In genomic region chr5:151110461-151110908, GRCm38 (mm10) we compare ENCODE assay signal across 9 mouse cellular contexts.
DNase-seq lines count a peak whose midpoint lies in the region; ATAC-seq and TF ChIP-seq lines count a peak whose summit lies in the region.
"Had no signal": no experiment of that assay in that cellular context is flagged by ENCODE, and none has a peak within 500 bp of the region (broad histone marks: within the 10 kb centered on the region; RNA-seq: fewer than 3 reads in every experiment).

No protein-coding gene starts in this region.

- WGBS in liver, adult 2 months, result 32% methylated on average over 6 of the region's 6 CpGs
- 40% methylated on average over 6 of the region's 6 CpGs for WGBS in stomach, embryonic 15.5 days
- WGBS in neural tube, embryonic 15.5 days, result 52% methylated on average over 6 of the region's 6 CpGs

- peak overlapping the region; percentile 26; the same call in 1 of the 2 replicates for H3K27ac ChIP-seq in liver, adult 2 months (replicated peaks; ENCODE audit: insufficient read depth, low read depth, low read length)
- H3K27ac ChIP-seq in stomach, embryonic 15.5 days, result peak overlapping the region; percentile 18; the same call in 1 of the 2 replicates
- H3K27ac ChIP-seq in neural tube, embryonic 15.5 days (replicated peaks), result no peak overlapping the region

- no peak for TF ChIP-seq POLR2A in liver, adult 2 months (IDR thresholded peaks at IDR 0.05; ENCODE audit: extremely low read depth, insufficient read depth, low read length)

- intact Hi-C loops in left cerebral cortex, postnatal 14 days (cut with DNase I), result loop anchor here (10.0 kb wide), 1 partner anchor 436 kb away; the partner anchor contains the start of gene Pds5b

- no peak for ATAC-seq in stomach, embryonic 15.5 days (ENCODE audit: insufficient read depth, low FRiP score, low read depth)
- no peak for ATAC-seq in neural tube, embryonic 15.5 days (ENCODE audit: low FRiP score)

- TF ChIP-seq CTCF in liver, adult 2 months (IDR thresholded peaks at IDR 0.05; ENCODE audit: low read depth, low read length), result no peak

- peaks cover 27% of the 10 kb centered on the region for H3K79me2 ChIP-seq in liver, adult 2 months (ENCODE audit: control insufficient read depth, insufficient read depth, low read length)

- H3K27me3 ChIP-seq in liver, adult 2 months (ENCODE audit: control insufficient read depth, insufficient read depth, low read length), result no peaks in the 10 kb centered on the region
- H3K27me3 ChIP-seq in stomach, embryonic 15.5 days (replicated peaks), result no peaks in the 10 kb centered on the region
- no peaks in the 10 kb centered on the region for H3K27me3 ChIP-seq in neural tube, embryonic 15.5 days (replicated peaks)

- H3K9me3 ChIP-seq in stomach, embryonic 15.5 days, result no peaks in the 10 kb centered on the region
- no peaks in the 10 kb centered on the region for H3K9me3 ChIP-seq in neural tube, embryonic 15.5 days (replicated peaks)

- H3K36me3 ChIP-seq in liver, adult 2 months (ENCODE audit: control insufficient read depth, insufficient read depth, low read length), result no peaks in the 10 kb centered on the region
- no peaks in the 10 kb centered on the region for H3K36me3 ChIP-seq in stomach, embryonic 15.5 days
- H3K36me3 ChIP-seq in neural tube, embryonic 15.5 days, result no peaks in the 10 kb centered on the region

- H3K4me3 ChIP-seq in liver, adult 2 months (ENCODE audit: insufficient read depth, low read depth, low read length), result no peak overlapping the region
- no peak overlapping the region for H3K4me3 ChIP-seq in stomach, embryonic 15.5 days (replicated peaks)
- no peak overlapping the region for H3K4me3 ChIP-seq in neural tube, embryonic 15.5 days (replicated peaks)

- peaks cover 4% of the 10 kb centered on the region; the same call in 1 of the 2 replicates for H3K4me1 ChIP-seq in liver, adult 2 months (ENCODE audit: control insufficient read depth, insufficient read depth, low read length)
- peaks cover 15% of the 10 kb centered on the region; the same call in 1 of the 2 replicates for H3K4me1 ChIP-seq in stomach, embryonic 15.5 days
- H3K4me1 ChIP-seq in neural tube, embryonic 15.5 days, result peaks cover 11% of the 10 kb centered on the region

- no peak overlapping the region for H3K4me2 ChIP-seq in stomach, embryonic 15.5 days
- H3K4me2 ChIP-seq in neural tube, embryonic 15.5 days, result no peak overlapping the region

- H3K9ac ChIP-seq in liver, adult 2 months (ENCODE audit: low read depth, low read length), result no peak overlapping the region
- H3K9ac ChIP-seq in stomach, embryonic 15.5 days, result no peak overlapping the region
- no peak overlapping the region for H3K9ac ChIP-seq in neural tube, embryonic 15.5 days (replicated peaks)

- DNase-seq in liver, adult 2 months (ENCODE audit: extremely low read depth, low read depth, low spot score), result peak; percentile 81
- DNase-seq in liver, result no peak
- DNase-seq in gastrocnemius, postnatal 25 days, result peak; percentile 40
- DNase-seq in left cerebral cortex, postnatal 14 days (ENCODE audit: low spot score in 2 of 2), result peak; percentile 66 to 89
- DNase-seq in kidney, postnatal 25 days, result no peak
- no peak for DNase-seq in c-Kit-positive CD71-positive TER-119-positive erythroid progenitor cells, embryonic 14.5 days (ENCODE audit: low spot score)
- DNase-seq: kidney, postnatal 10 days had no signal

Comparison
In these comparisons a context has a peak if more than half of its experiments do, and no peak if none do; other contexts are left out.
1. DNase-seq: peak in liver, adult 2 months (single experiment), gastrocnemius, postnatal 25 days (single experiment) and left cerebral cortex, postnatal 14 days (2 of 2); none in liver (single experiment), kidney, postnatal 25 days (0 of 2) and c-Kit-positive CD71-positive TER-119-positive erythroid progenitor cells, embryonic 14.5 days (single experiment).